Mouse (Mus musculus) forebrain, embryonic 12.5 days (tissue): ENCODE measurements around the gene Bcl2l15. TPM values are rescaled to one million over a fixed set of nuclear protein-coding genes. Genes with fewer than 3 reads are reported as not detected.
"Not testable (repeated sequence)": the region's sequence is repeated elsewhere in the genome, so short reads cannot be mapped to it uniquely, and the experiment has no call there.

Experiments
- ATAC-seq: fragments of 200-750 bp; cut with Nextera tagmentation; 2 replicates; pipeline ENCODE4 v1.8.0; 2017; ENCODE audit warnings: moderate TSS enrichment; ENCODE audit not compliant: low FRiP score
- H3K27ac ChIP-seq: fragments of 300-500 bp; sonication (generic); 2 replicates; pipeline ENCODE4 v1.5.1; 2016; ENCODE audit warnings: mild to moderate bottlenecking
- H3K27me3 ChIP-seq: fragments of 300-500 bp; sonication (generic); 2 replicates; pipeline ENCODE4 v1.6.1; 2016; ENCODE audit warnings: mild to moderate bottlenecking
- H3K36me3 ChIP-seq: fragments of 300-500 bp; sonication (generic); replicated peaks from 2 replicates; pipeline ENCODE4 v1.6.1; 2016; ENCODE audit warnings: mild to moderate bottlenecking
- H3K4me1 ChIP-seq: fragments of 300-500 bp; sonication (generic); 2 replicates; pipeline ENCODE4 v1.6.1; 2016
- H3K4me2 ChIP-seq: fragments of 300-500 bp; sonication (generic); 2 replicates; pipeline ENCODE4 v1.6.1; 2016; ENCODE audit warnings: mild to moderate bottlenecking, moderate library complexity
- H3K4me3 ChIP-seq: fragments of 300-500 bp; sonication (generic); replicated peaks from 2 replicates; pipeline ENCODE4 v1.5.1; 2016; ENCODE audit warnings: mild to moderate bottlenecking
- H3K9ac ChIP-seq: fragments of 300-500 bp; sonication (generic); 2 replicates; pipeline ENCODE4 v1.6.1; 2016; ENCODE audit warnings: mild to moderate bottlenecking
- H3K9me3 ChIP-seq: fragments of 300-500 bp; sonication (generic); 2 replicates; pipeline ENCODE4 v1.6.1; 2016
- WGBS: fragments of 180-500 bp; shearing (Covaris S2); methylation state at CpG from one replicate; pipeline ENCODE4 v1.1.7; 2016; 5-methylcytosine and 5-hydroxymethylcytosine counted together
- polyA plus RNA-seq: library from polyadenylated mRNA; unstranded; fragments of >200 nt; fragmentation: Nextera tagmentation; extraction: Ambion mirVana; gene quantifications from 2 replicates; pipeline ENCODE4 v1.2.1, GENCODE M21; 2016

Gene Bcl2l15
- polyA plus RNA-seq, 1 experiment from 2014 or later: 0.28 TPM

DNA sequence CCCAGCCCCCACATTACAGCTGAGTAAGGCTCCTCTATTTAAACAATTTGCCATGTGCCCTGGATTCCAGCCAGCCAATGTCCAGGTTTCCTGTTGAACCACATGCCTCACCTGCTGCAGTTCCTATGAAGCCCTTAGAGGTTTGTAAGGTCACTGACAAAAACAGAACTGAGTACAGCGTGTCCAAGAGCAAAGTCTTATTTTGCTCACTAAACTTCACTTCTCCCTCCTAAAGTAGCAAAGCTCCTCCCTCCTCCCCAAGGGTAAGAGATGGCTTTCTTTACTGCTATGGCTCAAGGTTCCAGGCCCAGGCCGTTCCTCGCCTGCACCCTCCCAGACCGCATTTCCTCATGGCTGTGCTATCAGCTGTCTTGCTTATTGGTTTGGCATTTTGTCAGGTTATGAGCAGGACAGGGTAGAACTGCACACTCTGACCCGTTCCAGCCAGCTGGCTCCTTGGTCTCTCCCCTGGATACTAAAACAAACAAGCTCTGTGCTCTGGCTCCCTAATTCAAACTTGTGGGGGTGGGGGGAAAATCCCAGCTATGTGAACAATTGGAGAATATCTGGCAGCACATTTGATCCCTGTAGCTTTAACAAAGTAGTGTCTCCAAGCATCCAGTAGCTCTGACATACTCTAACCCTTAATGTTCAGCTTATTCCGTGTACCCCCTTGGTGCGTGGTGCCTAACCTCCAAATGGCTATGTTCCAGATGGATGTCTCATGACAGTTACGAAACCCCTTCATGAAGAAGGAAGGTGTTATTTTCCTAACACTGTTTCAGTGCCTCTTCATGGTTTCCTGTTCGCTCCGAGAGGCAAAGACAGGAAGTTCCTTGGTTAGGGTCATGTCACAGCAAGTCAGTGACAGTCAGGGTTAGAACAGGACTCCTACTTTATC, 30.5 kb upstream of the Bcl2l15 start:
- ATAC-seq: no peak
- Histone ChIP-seq H3K36me3 (peaks cover 37% of the 10 kb centered on the region), H3K4me1 (no peaks in the 10 kb centered on the region), H3K9ac (no peak overlapping the region), H3K4me3 (no peak overlapping the region), H3K4me2 (no peak overlapping the region), H3K27ac (no peak overlapping the region), H3K9me3 (no peaks in the 10 kb centered on the region), H3K27me3 (no peaks in the 10 kb centered on the region)
- WGBS: 86% methylated on average over 10 of the region's 10 CpGs

DNA sequence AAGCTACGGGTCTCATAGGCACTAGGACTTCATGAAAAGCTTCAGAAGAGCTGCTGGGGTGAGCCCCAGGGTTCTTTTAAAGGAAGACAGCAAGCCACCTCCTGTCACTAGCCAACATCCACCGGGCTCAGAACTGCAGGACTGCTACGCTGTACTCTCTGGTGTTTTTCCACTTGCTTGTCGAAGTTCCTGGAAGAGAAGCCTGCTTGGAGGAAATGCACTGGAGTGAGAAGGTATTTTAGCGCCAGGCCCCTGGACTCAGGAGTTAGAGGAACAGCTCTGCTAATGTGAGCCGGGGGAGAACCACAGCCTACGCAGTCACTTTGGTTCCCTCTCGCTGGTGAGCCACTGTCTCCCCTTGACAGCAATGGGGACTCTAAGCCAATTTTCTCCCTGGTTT, 29.5 kb upstream of the Bcl2l15 start:
- no peak overlapping the region for H3K27ac ChIP-seq
- no peak for ATAC-seq
- H3K27me3 ChIP-seq: no peaks in the 10 kb centered on the region
- H3K9ac ChIP-seq: no peak overlapping the region
- 90% methylated on average over 8 of the region's 8 CpGs for WGBS
- peaks cover 3% of the 10 kb centered on the region for H3K4me1 ChIP-seq
- peaks cover 43% of the 10 kb centered on the region for H3K36me3 ChIP-seq
- no peaks in the 10 kb centered on the region for H3K9me3 ChIP-seq
- no peak overlapping the region for H3K4me2 ChIP-seq
- no peak overlapping the region for H3K4me3 ChIP-seq

DNA sequence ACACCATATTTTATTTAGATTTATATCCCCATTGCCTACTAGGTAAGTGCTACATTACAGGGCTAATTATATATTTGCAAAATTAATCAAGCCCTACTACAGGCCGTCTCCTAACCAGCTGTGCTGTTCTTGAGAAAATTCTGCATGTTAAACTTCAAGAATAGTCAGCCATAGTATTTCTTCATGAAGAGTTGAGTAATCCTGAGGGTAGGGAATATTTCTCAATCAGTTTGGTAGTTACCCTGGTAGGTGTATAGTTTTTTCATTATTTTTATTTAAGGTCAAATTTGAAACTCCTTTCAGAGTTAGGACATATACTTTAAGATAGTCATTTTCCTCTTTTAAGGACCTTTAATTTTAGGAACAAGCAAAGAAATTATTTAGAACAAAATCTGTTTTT, 26.7 kb upstream of the Bcl2l15 start:
- H3K4me1 ChIP-seq: peaks cover 17% of the 10 kb centered on the region
- H3K9me3 ChIP-seq: no peaks in the 10 kb centered on the region
- peaks cover 43% of the 10 kb centered on the region for H3K36me3 ChIP-seq
- ATAC-seq: no peak
- no peak overlapping the region for H3K9ac ChIP-seq
- H3K4me3 ChIP-seq: no peak overlapping the region
- no peak overlapping the region for H3K27ac ChIP-seq
- H3K4me2 ChIP-seq: no peak overlapping the region
- no peaks in the 10 kb centered on the region for H3K27me3 ChIP-seq
- WGBS: 90% methylated on average over 1 of the region's 1 CpGs

DNA sequence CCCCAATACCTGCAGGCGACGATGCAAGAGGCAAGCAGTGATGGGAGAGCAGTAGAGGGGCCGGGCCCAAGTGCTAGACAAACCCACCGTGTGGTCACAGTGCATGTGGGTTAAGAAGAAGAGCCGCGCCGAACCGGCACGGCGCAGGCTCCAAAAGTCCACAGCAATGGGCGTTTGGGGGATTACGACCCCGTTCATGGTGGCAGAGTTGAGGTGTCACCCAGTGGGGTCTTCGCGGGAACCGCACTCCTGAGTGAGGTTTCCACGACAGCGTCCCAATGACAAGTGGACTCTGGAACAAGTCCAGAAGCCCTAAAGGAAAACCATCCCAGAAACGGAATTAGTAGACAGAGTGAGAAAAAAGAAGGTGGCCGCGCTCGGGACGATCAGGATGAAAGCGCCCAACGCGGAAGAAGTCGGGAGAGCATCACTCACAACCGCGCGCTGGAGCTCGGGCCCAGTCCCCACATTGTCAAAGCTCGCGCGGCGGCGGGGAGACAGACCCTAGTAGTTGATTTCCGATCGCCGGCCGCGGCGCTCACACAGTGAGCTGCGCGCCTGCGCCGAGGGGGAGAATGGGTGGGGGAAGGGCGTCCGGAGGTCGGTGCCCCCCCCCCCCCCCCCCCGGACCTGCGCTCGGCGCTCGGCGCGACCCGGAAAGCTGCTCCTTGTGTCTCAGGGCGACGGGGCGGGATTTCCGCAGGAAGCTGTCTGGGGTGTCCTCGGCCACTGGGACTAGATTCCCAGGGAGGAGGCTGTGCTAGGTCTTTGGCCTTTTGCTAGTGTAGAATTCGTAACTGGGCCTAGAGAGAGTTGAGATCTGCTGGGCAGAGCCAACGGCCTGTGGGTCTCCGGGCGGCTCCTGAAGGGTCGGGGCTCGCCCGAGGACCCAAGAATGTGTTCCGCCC, 23.3 kb upstream of the Bcl2l15 start, which contains the start of the genes Dclre1b, Ap4b1 and Gm43064:
Gene Dclre1b, minus strand, starts transcription at position 554 of the 908 bp plus-strand sequence.
Gene Ap4b1, plus strand, starts transcription at position 630 of the 908 bp plus-strand sequence.
Gene Gm43064, plus strand, starts transcription at position 683 of the 908 bp plus-strand sequence.
- H3K27ac ChIP-seq: peak within 1 kb of the TSS; percentile 87
- peak within 1 kb of the TSS; percentile 80 for H3K4me3 ChIP-seq
- H3K4me2 ChIP-seq: peak within 1 kb of the TSS; percentile 75
- peaks cover 22% of the 10 kb centered on the region for H3K36me3 ChIP-seq
- under 1% methylated on average over 51 of the region's 70 CpGs for WGBS
- H3K9me3 ChIP-seq: no peaks in the 10 kb centered on the region
- ATAC-seq: peak; percentile 99
- H3K4me1 ChIP-seq: peaks cover 17% of the 10 kb centered on the region
- peak within 1 kb of the TSS; percentile 65 for H3K9ac ChIP-seq
- H3K27me3 ChIP-seq: no peaks in the 10 kb centered on the region

DNA sequence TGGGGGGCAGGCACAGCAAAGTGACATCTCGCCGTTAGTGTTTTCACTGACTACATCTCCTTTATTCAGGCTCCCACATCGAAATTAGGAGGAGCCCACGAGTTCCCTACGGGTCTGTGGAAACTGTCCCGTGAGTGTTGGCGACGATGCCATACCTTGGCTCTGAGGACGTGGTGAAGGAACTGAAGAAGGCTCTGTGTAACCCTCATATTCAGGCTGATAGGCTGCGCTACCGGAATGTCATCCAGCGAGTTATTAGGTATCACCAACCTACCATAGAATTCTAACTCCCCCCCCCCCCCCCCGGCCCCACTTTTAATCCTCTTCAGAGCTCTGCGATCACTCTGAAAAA, 22.6 kb upstream of the Bcl2l15 start:
- ATAC-seq: peak; percentile 49
- 2% methylated on average over 14 of the region's 14 CpGs for WGBS

DNA sequence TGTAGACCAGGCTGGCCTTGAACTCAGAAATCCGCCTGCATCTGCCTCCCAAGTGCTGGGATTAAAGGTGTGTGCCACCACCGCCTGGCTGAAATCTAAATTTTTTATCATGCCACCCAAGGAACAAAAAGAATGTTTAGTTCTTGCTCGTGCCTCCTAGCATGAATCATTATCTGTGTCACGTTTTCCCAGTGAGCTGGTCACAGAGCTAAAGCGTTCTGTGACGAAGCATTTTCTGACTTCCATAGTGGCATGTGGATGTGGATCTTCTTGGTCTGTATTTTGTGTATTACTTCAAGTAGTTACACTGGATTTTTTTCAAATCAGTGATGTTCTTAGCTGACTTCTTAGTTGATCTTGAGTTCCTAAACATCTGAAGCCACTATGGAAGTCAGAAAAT, 21.4 kb upstream of the Bcl2l15 start:
- no peaks in the 10 kb centered on the region for H3K27me3 ChIP-seq
- no peak overlapping the region for H3K4me3 ChIP-seq
- peaks cover 17% of the 10 kb centered on the region for H3K4me1 ChIP-seq
- H3K9me3 ChIP-seq: no peaks in the 10 kb centered on the region
- no peak overlapping the region for H3K9ac ChIP-seq
- WGBS: 88% methylated on average over 6 of the region's 6 CpGs
- no peak for ATAC-seq
- no peak overlapping the region for H3K4me2 ChIP-seq
- no peak overlapping the region for H3K27ac ChIP-seq
- peaks cover 21% of the 10 kb centered on the region for H3K36me3 ChIP-seq

More for the DNA sequence above, 22.6 kb upstream of the Bcl2l15 start:
- peaks cover 17% of the 10 kb centered on the region for H3K4me1 ChIP-seq
- H3K9me3 ChIP-seq: no peaks in the 10 kb centered on the region
- H3K4me3 ChIP-seq: peak overlapping the region; percentile 80
- peak overlapping the region; percentile 87 for H3K27ac ChIP-seq
- peak overlapping the region; percentile 65 for H3K9ac ChIP-seq
- H3K4me2 ChIP-seq: peak overlapping the region; percentile 75
- peaks cover 16% of the 10 kb centered on the region for H3K36me3 ChIP-seq
- H3K27me3 ChIP-seq: no peaks in the 10 kb centered on the region

DNA sequence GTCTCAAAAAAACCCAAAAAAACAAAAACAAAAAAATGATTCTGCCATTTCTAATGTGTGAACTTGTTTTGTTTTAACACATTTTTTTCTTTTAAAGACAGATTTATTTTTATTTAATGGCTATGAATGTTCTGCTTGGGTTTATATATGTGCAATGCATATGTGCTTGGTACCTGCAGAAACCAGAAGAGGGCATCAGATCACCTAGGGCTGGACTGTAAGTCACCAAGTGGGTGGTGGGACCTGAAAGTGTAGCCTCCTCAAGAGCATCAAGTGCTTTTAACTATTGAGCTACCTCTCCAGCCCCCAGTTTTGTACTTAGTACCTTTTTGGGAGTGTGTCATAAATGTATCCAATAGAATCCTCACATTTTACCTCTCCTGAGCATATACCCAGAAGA, 4.9 kb upstream of the Bcl2l15 start:
- H3K9ac ChIP-seq: no peak overlapping the region
- no peak overlapping the region for H3K4me3 ChIP-seq
- no peak for ATAC-seq
- H3K9me3 ChIP-seq: no peaks in the 10 kb centered on the region
- no peak overlapping the region for H3K27ac ChIP-seq
- H3K4me1 ChIP-seq: no peaks in the 10 kb centered on the region
- H3K4me2 ChIP-seq: no peak overlapping the region
- peaks cover 6% of the 10 kb centered on the region; the same call in 1 of the 2 replicates for H3K36me3 ChIP-seq
- no peaks in the 10 kb centered on the region for H3K27me3 ChIP-seq

DNA sequence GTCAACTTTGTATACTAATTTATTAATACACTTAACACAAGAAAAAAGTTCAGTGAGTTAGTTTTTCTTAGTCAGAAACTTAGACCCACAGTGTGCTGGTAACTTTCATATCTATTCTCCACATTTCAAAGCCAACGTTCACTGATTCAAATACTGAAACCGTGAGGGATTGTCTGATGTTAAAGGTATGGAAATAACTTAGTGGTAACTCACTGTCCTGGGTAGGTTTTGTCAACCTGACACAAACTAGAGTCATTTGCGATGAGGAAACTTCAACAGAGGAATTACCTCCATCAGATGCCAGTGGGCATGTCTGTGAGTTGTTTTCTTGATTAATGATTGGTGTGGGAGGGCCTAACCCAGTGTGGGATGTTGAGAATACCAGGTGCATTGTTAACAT, 3.4 kb upstream of the Bcl2l15 start:
- no peaks in the 10 kb centered on the region for H3K4me1 ChIP-seq
- no peak overlapping the region for H3K4me3 ChIP-seq
- H3K9me3 ChIP-seq: no peaks in the 10 kb centered on the region
- WGBS: 92% methylated on average over 3 of the region's 3 CpGs
- no peak overlapping the region for H3K9ac ChIP-seq
- H3K4me2 ChIP-seq: no peak overlapping the region
- no peaks in the 10 kb centered on the region for H3K27me3 ChIP-seq
- H3K27ac ChIP-seq: no peak overlapping the region
- ATAC-seq: no peak
- H3K36me3 ChIP-seq: no peaks in the 10 kb centered on the region

DNA sequence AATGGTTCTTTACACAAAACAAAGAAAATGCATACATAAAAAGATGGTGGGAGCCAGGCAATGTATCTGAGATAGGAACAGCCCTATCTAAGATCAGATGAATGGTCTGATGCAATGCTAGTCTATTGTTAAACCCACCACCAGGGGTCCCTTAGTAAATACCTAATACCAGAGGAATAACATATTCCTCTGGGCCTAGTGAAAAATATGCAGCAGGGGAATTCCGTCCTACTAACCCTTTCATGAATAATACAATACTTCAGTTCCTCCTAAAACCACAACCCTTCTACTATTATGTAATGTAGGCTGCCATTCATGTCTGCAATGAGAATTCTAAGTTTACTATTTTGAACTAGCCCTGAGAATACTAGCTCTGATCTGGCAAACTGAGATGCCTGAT, 1.7 kb upstream of the Bcl2l15 start:
- not testable (repeated sequence) for H3K27ac ChIP-seq, H3K9ac ChIP-seq, ATAC-seq, H3K4me1 ChIP-seq, H3K4me2 ChIP-seq, H3K36me3 ChIP-seq, H3K9me3 ChIP-seq, H3K27me3 ChIP-seq, H3K4me3 ChIP-seq
- 63% methylated on average over 1 of the region's 1 CpGs for WGBS

DNA sequence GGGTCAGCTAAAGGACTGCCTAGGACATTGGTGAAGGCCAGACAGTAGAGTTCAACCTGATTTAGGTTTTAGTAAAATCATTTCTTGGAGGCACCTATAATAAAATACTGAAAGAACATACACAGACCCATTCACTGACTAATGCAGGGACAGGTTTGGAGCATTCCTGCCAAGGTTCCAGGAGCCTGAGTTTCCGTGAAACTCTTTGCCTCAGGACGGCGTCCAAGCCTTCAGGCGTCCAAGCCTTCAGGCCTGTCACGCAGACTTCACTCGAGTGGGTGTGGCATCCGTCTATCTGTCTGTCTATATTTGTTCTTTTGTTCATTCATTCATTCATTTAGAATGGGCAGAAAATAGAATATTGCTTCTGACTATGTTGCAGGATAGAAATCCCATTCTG, 1.3 kb upstream of the Bcl2l15 start:
- H3K4me1 ChIP-seq: no peaks in the 10 kb centered on the region
- no peak overlapping the region for H3K27ac ChIP-seq
- no peak for ATAC-seq
- no peak overlapping the region for H3K4me2 ChIP-seq
- H3K27me3 ChIP-seq: no peaks in the 10 kb centered on the region
- H3K9me3 ChIP-seq: no peaks in the 10 kb centered on the region
- no peak overlapping the region for H3K4me3 ChIP-seq
- no peak overlapping the region for H3K9ac ChIP-seq
- 83% methylated on average over 7 of the region's 7 CpGs for WGBS
- no peaks in the 10 kb centered on the region for H3K36me3 ChIP-seq

DNA sequence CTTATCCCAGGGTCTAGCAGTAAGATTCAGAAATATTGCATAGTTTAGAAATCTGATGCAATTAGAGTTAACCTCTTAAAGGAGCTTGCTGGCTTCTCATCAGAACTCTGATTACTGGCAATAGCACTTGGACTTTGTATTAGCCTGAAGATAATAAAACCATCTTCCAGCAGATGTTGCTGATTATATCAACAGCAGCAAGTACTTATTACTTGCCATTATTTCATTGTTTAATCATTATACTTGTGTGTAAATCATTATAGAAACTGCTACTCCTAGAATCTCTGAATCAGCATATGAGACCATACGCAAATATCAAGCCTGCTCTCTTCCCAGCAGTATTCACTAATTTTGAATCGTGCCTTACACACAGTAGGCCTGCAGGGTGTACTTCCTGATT, 1.6 kb downstream of the Bcl2l15 start:
- no peak overlapping the region for H3K4me3 ChIP-seq
- WGBS: 87% methylated on average over 2 of the region's 2 CpGs
- no peak overlapping the region for H3K4me2 ChIP-seq
- no peak overlapping the region for H3K27ac ChIP-seq
- no peaks in the 10 kb centered on the region for H3K9me3 ChIP-seq
- H3K4me1 ChIP-seq: no peaks in the 10 kb centered on the region
- H3K9ac ChIP-seq: no peak overlapping the region
- H3K27me3 ChIP-seq: no peaks in the 10 kb centered on the region
- no peak for ATAC-seq
- no peaks in the 10 kb centered on the region for H3K36me3 ChIP-seq

DNA sequence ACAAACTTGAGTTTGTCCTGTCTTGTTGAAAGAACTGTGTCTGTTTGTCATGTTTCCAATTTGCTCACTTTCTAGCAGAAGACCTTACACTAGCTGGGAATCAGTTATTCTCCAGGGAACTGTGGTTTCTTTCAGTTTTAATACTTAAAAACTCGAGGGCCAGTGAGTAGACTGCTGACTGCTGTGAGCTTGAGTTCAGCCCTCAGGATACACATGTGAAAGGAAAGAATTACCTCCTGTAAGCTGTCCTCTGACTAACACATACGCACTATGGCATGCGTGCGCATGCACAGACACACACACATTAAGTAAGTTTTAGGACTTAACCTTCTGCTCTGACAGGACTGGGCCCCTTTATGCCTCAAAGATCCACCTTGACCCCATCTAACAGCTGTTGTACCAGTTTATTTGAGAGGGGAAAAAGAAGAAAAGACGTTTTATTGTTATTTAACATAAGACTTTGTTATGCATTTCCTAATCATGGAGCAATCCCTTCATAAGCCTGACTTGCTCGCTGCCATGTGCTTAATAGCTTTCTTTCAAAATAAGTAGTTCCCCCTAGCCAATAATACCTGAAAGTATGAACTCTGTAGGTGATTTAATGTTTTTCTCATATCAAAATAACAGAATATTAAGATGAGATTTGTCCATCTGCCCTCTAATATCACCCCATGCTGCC, 3.0 kb downstream of the Bcl2l15 start:
- no peak overlapping the region for H3K27ac ChIP-seq
- H3K9me3 ChIP-seq: no peaks in the 10 kb centered on the region
- H3K4me3 ChIP-seq: no peak overlapping the region
- no peaks in the 10 kb centered on the region for H3K27me3 ChIP-seq
- no peak overlapping the region for H3K9ac ChIP-seq
- no peaks in the 10 kb centered on the region for H3K4me1 ChIP-seq
- no peak for ATAC-seq
- no peak overlapping the region for H3K4me2 ChIP-seq
- H3K36me3 ChIP-seq: no peaks in the 10 kb centered on the region
- whole genome bisulfite sequencing: 82% methylated on average over 6 of the region's 6 CpGs
